Mouse (Mus musculus) myocyte (in vitro differentiated cells): ENCODE data around the gene Susd3.

ENCODE experiments used
- E2F4 ChIP-seq: IDR thresholded peaks from one replicate; pipeline ENCODE4 v1.6.1; 2011; ENCODE audit warnings: mild to moderate bottlenecking, control low read depth, moderate library complexity; ENCODE audit not compliant: insufficient read depth
- MAX ChIP-seq: IDR thresholded peaks from one replicate; pipeline ENCODE4 v1.6.1; 2011; ENCODE audit warnings: low read depth, mild to moderate bottlenecking, control low read depth
- MYOD1 ChIP-seq, 3 experiments: IDR thresholded peaks; one replicate each; pipeline ENCODE4 v1.6.1; 2011; ENCODE audit warnings: control low read depth in 2 of 3, low read depth in 2 of 3, mild to moderate bottlenecking in 2 of 3, moderate library complexity in 1 of 3; ENCODE audit not compliant: insufficient read length in 2 of 3, control insufficient read depth in 1 of 3
- MYOG ChIP-seq, 3 experiments: IDR thresholded peaks; one replicate each; pipeline ENCODE4 v1.6.1; 2011; ENCODE audit warnings: control low read depth in 2 of 3, low read depth in 2 of 3, mild to moderate bottlenecking in 2 of 3; ENCODE audit not compliant: insufficient read length in 2 of 3, control insufficient read depth in 1 of 3, insufficient read depth in 1 of 3
- POLR2A ChIP-seq: IDR thresholded peaks from one replicate; pipeline ENCODE4 v1.6.1; 2011; ENCODE audit warnings: low read depth, mild to moderate bottlenecking, control low read depth, moderate library complexity; ENCODE audit not compliant: insufficient read length
- POLR2AphosphoS2 ChIP-seq: IDR thresholded peaks from one replicate; pipeline ENCODE4 v1.6.1; 2011; ENCODE audit warnings: low read depth, control low read depth; ENCODE audit not compliant: insufficient read length
- REST ChIP-seq: IDR thresholded peaks from one replicate; pipeline ENCODE4 v1.6.1; 2011; ENCODE audit warnings: mild to moderate bottlenecking, control low read depth, moderate library complexity; ENCODE audit not compliant: insufficient read depth, insufficient read length
- SRF ChIP-seq: IDR thresholded peaks from one replicate; pipeline ENCODE4 v1.6.1; 2011; ENCODE audit warnings: low read depth; ENCODE audit not compliant: control insufficient read depth, insufficient read length
- TCF12 ChIP-seq: IDR thresholded peaks from one replicate; pipeline ENCODE4 v1.6.1; 2011; ENCODE audit warnings: mild to moderate bottlenecking, control low read depth; ENCODE audit not compliant: poor library complexity, insufficient read depth, severe bottlenecking
- TCF3 ChIP-seq: IDR thresholded peaks from one replicate; pipeline ENCODE4 v1.6.1; 2011; ENCODE audit warnings: low read depth, control low read depth; ENCODE audit not compliant: insufficient read length
- USF1 ChIP-seq: IDR thresholded peaks from one replicate; pipeline ENCODE4 v1.6.1; 2011; ENCODE audit warnings: low read depth, mild to moderate bottlenecking, control low read depth, moderate library complexity

- TF ChIP-seq MYOD1 (IDR thresholded peaks at IDR 0.05; ENCODE audit: control insufficient read depth in 1 of 3, insufficient read length in 2 of 3, low read depth in 2 of 3) (no peak), POLR2A (no peak), TCF12 (no peak), POLR2AphosphoS2 (no peak), USF1 (no peak), SRF (no peak), MYOG (IDR thresholded peaks at IDR 0.05; ENCODE audit: control insufficient read depth in 1 of 3, insufficient read depth in 1 of 3, insufficient read length in 2 of 3, low read depth in 2 of 3) (no peak), TCF3 (no peak), MAX (no peak), E2F4 (no peak), REST (no peak)
Observed at GRCm38 (mm10) chr13:49296270-49296669, 47.8 kb upstream of the Susd3 start.
